Mouse (Mus musculus): ENCODE data around the gene 4933405L10Rik. TPM values are rescaled to one million over a fixed set of nuclear protein-coding genes. Genes with fewer than 3 reads are reported as not detected.

The 4933405L10Rik gene
- total and polyA plus RNA-seq, 3 experiments, result 0.25 TPM; not detected in 2

DNA sequence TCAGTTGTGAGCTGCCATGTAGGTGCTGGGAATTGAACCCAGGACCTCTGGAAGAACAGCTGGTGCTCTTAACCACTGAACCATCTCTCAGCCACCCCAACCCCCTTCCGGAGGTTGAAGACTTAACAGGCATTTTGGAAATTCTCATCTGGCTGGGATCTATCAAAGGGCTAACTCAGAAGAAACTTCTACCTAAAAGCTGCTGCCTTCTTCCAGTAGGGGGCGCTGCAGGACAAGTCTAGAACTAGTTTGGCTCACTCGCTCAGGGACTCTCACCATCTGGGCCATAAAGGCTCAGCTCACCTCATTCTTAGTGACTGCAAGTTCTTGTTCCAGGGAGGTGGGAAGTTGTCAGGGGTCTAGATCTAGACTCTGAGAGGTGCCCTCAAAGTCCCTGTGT lies 6.7 kb downstream of the 4933405L10Rik start:
- H3K9me3 ChIP-seq (replicated peaks; ENCODE audit: low read length), result no peaks in the 10 kb centered on the region
- no peak overlapping the region for H3K4me3 ChIP-seq (replicated peaks in 1 of 3; ENCODE audit: low read depth in 2 of 3, low read length in 2 of 3, poor library complexity in 1 of 3)
- dilution Hi-C loops (cut with MboI; ENCODE audit: extremely low pct_ligation_motif_present, extremely low pct_unique_long_range_greater_than_20kb, low sequenced_read_pairs) (no loop called here), in situ Hi-C loops (cut with MboI; ENCODE audit: low pct_ligation_motif_present, low pct_unique_long_range_greater_than_20kb, low sequenced_read_pairs) (loop anchor here (5.0 to 25.0 kb wide), 2 partner anchors 213 to 323 kb away; no protein-coding TSS in a partner anchor)
- H3K4me1 ChIP-seq (ENCODE audit: control insufficient read depth in 1 of 2, insufficient read depth in 2 of 2), result no peaks in the 10 kb centered on the region
- peaks cover 0 to 11% of the 10 kb centered on the region in 2 experiments for H3K36me3 ChIP-seq (replicated peaks in 1 of 2; ENCODE audit: control insufficient read depth in 1 of 2, insufficient read depth in 1 of 2, low read length in 1 of 2)
- no peaks in the 10 kb centered on the region for H3K79me2 ChIP-seq (replicated peaks; ENCODE audit: control insufficient read depth, extremely low read depth, insufficient read depth, poor library complexity, severe bottlenecking)
- no peak overlapping the region for H3K27ac ChIP-seq (ENCODE audit: insufficient read depth, low read depth)
- no peaks in the 10 kb centered on the region for H3K27me3 ChIP-seq (replicated peaks)
- H3K9ac ChIP-seq (ENCODE audit: insufficient read depth, low read depth), result no peak overlapping the region
- no peak overlapping the region for H3K4me2 ChIP-seq (ENCODE audit: insufficient read depth, low read depth, poor library complexity, severe bottlenecking)
- TF ChIP-seq ZMIZ1 (IDR thresholded peaks at IDR 0.05; ENCODE audit: low read depth, low read length) (no peak), E2F4 (IDR thresholded peaks at IDR 0.05; ENCODE audit: insufficient replicate concordance, low read depth, low read length) (no peak), USF2 (conservative IDR thresholded peaks at IDR 0.05; ENCODE audit: low read depth, low read length) (no peak), RAD21 (IDR thresholded peaks at IDR 0.05; ENCODE audit: low read depth, low read length) (peak; percentile 93), CTCF (conservative IDR thresholded peaks at IDR 0.05 in 1 of 2, IDR thresholded peaks at IDR 0.05 in 1 of 2; ENCODE audit: low read depth in 2 of 2, low read length in 2 of 2) (peak; percentile 79 to 94), ZC3H11A (IDR thresholded peaks at IDR 0.05; ENCODE audit: low read depth, low read length) (peak; percentile 66), ETS1 (conservative IDR thresholded peaks at IDR 0.05; ENCODE audit: low read depth, low read length) (no peak), SMC3 (IDR thresholded peaks at IDR 0.05; ENCODE audit: low read depth, low read length) (peak; percentile 84), NRF1 (IDR thresholded peaks at IDR 0.05; ENCODE audit: low read depth, low read length) (0 out of 2 replicates have a peak, but pooled peaks have one; percentile 12), TBP (conservative IDR thresholded peaks at IDR 0.05; ENCODE audit: low read depth, low read length) (peak; percentile 84)
- DNase-seq (ENCODE audit: extremely low read depth), result peak; percentile 92

GRCm38 (mm10) chr8:105715042-105715441 lies 7.6 kb downstream of the 4933405L10Rik start:
- no peaks in the 10 kb centered on the region for H3K9me3 ChIP-seq (replicated peaks; ENCODE audit: low read length)
- no peak overlapping the region for H3K27ac ChIP-seq (ENCODE audit: insufficient read depth, low read depth)
- no peak overlapping the region for H3K4me3 ChIP-seq (replicated peaks in 1 of 3; ENCODE audit: low read depth in 2 of 3, low read length in 2 of 3, poor library complexity in 1 of 3)
- no peaks in the 10 kb centered on the region for H3K79me2 ChIP-seq (replicated peaks; ENCODE audit: control insufficient read depth, extremely low read depth, insufficient read depth, poor library complexity, severe bottlenecking)
- in situ Hi-C loops (cut with MboI; ENCODE audit: low pct_ligation_motif_present, low pct_unique_long_range_greater_than_20kb, low sequenced_read_pairs) (loop anchor here (25.0 kb wide), 1 partner anchor 322 kb away; no protein-coding TSS in a partner anchor), dilution Hi-C loops (cut with MboI; ENCODE audit: extremely low pct_ligation_motif_present, extremely low pct_unique_long_range_greater_than_20kb, low sequenced_read_pairs) (no loop called here)
- TF ChIP-seq ZMIZ1 (IDR thresholded peaks at IDR 0.05; ENCODE audit: low read depth, low read length), result no peak
- no peak for TF ChIP-seq MEF2A (IDR thresholded peaks at IDR 0.05; ENCODE audit: borderline replicate concordance, low read depth, low read length)
- no peak for TF ChIP-seq PAX5 (IDR thresholded peaks at IDR 0.05; ENCODE audit: low read length)
- no peak overlapping the region for H3K4me2 ChIP-seq (ENCODE audit: insufficient read depth, low read depth, poor library complexity, severe bottlenecking)
- no peaks in the 10 kb centered on the region for H3K27me3 ChIP-seq (replicated peaks)
- H3K36me3 ChIP-seq (replicated peaks in 1 of 2; ENCODE audit: control insufficient read depth in 1 of 2, insufficient read depth in 1 of 2, low read length in 1 of 2), result peaks cover 0 to 11% of the 10 kb centered on the region in 2 experiments
- H3K4me1 ChIP-seq (ENCODE audit: control insufficient read depth in 1 of 2, insufficient read depth in 2 of 2), result no peaks in the 10 kb centered on the region
- no peak overlapping the region for H3K9ac ChIP-seq (ENCODE audit: insufficient read depth, low read depth)
- DNase-seq (ENCODE audit: extremely low read depth), result no peak

GRCm38 (mm10) chr8:105716302-105716945 lies 9.0 kb downstream of the 4933405L10Rik start:
- DNase-seq (ENCODE audit: extremely low read depth), result no peak
- H3K9ac ChIP-seq (ENCODE audit: insufficient read depth, low read depth), result no peak overlapping the region
- no peaks in the 10 kb centered on the region for H3K9me3 ChIP-seq (replicated peaks; ENCODE audit: low read length)
- no peaks in the 10 kb centered on the region for H3K79me2 ChIP-seq (replicated peaks; ENCODE audit: control insufficient read depth, extremely low read depth, insufficient read depth, poor library complexity, severe bottlenecking)
- H3K36me3 ChIP-seq (replicated peaks in 1 of 2; ENCODE audit: control insufficient read depth in 1 of 2, insufficient read depth in 1 of 2, low read length in 1 of 2), result peaks cover 0 to 11% of the 10 kb centered on the region in 2 experiments
- no peak for TF ChIP-seq POLR2AphosphoS2 (IDR thresholded peaks at IDR 0.05; ENCODE audit: low read depth, low read length)
- peak in 1 of 2 experiments; percentile 51; a peak in 2 of 4 replicates for TF ChIP-seq CTCF (conservative IDR thresholded peaks at IDR 0.05 in 1 of 2, IDR thresholded peaks at IDR 0.05 in 1 of 2; ENCODE audit: low read depth in 2 of 2, low read length in 2 of 2)
- TF ChIP-seq SMC3 (IDR thresholded peaks at IDR 0.05; ENCODE audit: low read depth, low read length), result peak; percentile 46
- TF ChIP-seq NELFE (IDR thresholded peaks at IDR 0.05; ENCODE audit: low read depth, low read length), result no peak
- no peak for TF ChIP-seq IRF4 (IDR thresholded peaks at IDR 0.05; ENCODE audit: low read depth, low read length)
- H3K4me2 ChIP-seq (ENCODE audit: insufficient read depth, low read depth, poor library complexity, severe bottlenecking), result no peak overlapping the region
- in situ Hi-C loops (cut with MboI; ENCODE audit: low pct_ligation_motif_present, low pct_unique_long_range_greater_than_20kb, low sequenced_read_pairs), result loop anchor here (25.0 kb wide), 1 partner anchor 321 kb away; no protein-coding TSS in a partner anchor
- H3K4me3 ChIP-seq (replicated peaks in 1 of 3; ENCODE audit: low read depth in 2 of 3, low read length in 2 of 3, poor library complexity in 1 of 3), result no peak overlapping the region
- dilution Hi-C loops (cut with MboI; ENCODE audit: extremely low pct_ligation_motif_present, extremely low pct_unique_long_range_greater_than_20kb, low sequenced_read_pairs), result no loop called here
- no peak overlapping the region for H3K27ac ChIP-seq (ENCODE audit: insufficient read depth, low read depth)
- no peaks in the 10 kb centered on the region for H3K27me3 ChIP-seq (replicated peaks)
- no peaks in the 10 kb centered on the region for H3K4me1 ChIP-seq (ENCODE audit: control insufficient read depth in 1 of 2, insufficient read depth in 2 of 2)

Measured in CH12.LX (cell line).